Mouse (Mus musculus) lung, adult 2 months (tissue): ENCODE measurements at regions not wholly inside any gene's neighbourhood (a gene's known extent, or its start where the extent isn't known, plus 50 kb on each side); places are given as distances from the start of the nearest gene placed in this dataset.

Experiments used
- CTCF ChIP-seq: fragments of 200-500 bp; IDR thresholded peaks from 2 replicates; pipeline ENCODE4 v1.5.1; 2011; ENCODE audit warnings: mild to moderate bottlenecking, low read length, control low read depth; ENCODE audit not compliant: insufficient read depth
- POLR2A ChIP-seq: fragments of 200-500 bp; IDR thresholded peaks from 2 replicates; pipeline ENCODE4 v1.6.1; 2011; ENCODE audit warnings: low read depth, mild to moderate bottlenecking, control low read depth, low read length, borderline replicate concordance; ENCODE audit errors: extremely low read depth

GRCm38 (mm10) chr11:35044659-35045058, 76.4 kb upstream of the Slit3 start:
- TF ChIP-seq CTCF (no peak), POLR2A (no peak)
